Mouse (Mus musculus) ES-E14 (cell line): ENCODE data around the gene Col7a1.

Experiments used
- CHD2 ChIP-seq: IDR thresholded peaks from 2 replicates; pipeline ENCODE4 v1.6.1; 2014; ENCODE audit warnings: mild to moderate bottlenecking, low read depth, low read length, inconsistent platforms
- HCFC1 ChIP-seq: IDR thresholded peaks from 2 replicates; pipeline ENCODE4 v1.6.1; 2012; ENCODE audit warnings: low read length, inconsistent platforms, borderline replicate concordance; ENCODE audit not compliant: insufficient read depth
- MAFK ChIP-seq: IDR thresholded peaks from 2 replicates; pipeline ENCODE4 v1.6.1; 2014; ENCODE audit warnings: mild to moderate bottlenecking, low read depth, low read length, inconsistent platforms; ENCODE audit not compliant: insufficient read depth
- ZNF384 ChIP-seq: IDR thresholded peaks from 2 replicates; pipeline ENCODE4 v1.6.1; 2012; ENCODE audit warnings: low read depth, low read length, inconsistent platforms

GRCm38 (mm10) chr9:108991428-108992084, 38.2 kb downstream of the Col7a1 start, which contains the start of gene Pfkfb4:
- TF ChIP-seq ZNF384 (no peak), HCFC1 (no peak), CHD2 (no peak), MAFK (no peak)
